Mouse (Mus musculus) heart, adult 8-10 months (tissue): ENCODE results near the gene D16Ertd472e. TPM values are rescaled to one million over a fixed set of nuclear protein-coding genes. Genes with fewer than 3 reads are reported as not detected.

ENCODE experiments used
- DNase-seq: peaks from one replicate; pipeline ENCODE4 v3.0.0; 2022; ENCODE audit warnings: low spot score
- total RNA-seq, 4 experiments: library from RNA; stranded (reverse); gene quantifications; 2 replicates each; pipeline ENCODE4 v1.2.4; 2022

The D16Ertd472e gene
- 1 to 10 TPM; 3.6 to 4.8 (median 4.4) TPM for total RNA-seq

- DNase-seq: peak; percentile 85
These were observed at the start of gene D16Ertd472e for GRCm38 (mm10) chr16:78576478-78577084. TSS of gene D16Ertd472e (minus strand) at chr16:78576708.

- no peak for DNase-seq
These were observed 46.2 kb upstream of the D16Ertd472e start for GRCm38 (mm10) chr16:78622755-78623154.

DNA sequence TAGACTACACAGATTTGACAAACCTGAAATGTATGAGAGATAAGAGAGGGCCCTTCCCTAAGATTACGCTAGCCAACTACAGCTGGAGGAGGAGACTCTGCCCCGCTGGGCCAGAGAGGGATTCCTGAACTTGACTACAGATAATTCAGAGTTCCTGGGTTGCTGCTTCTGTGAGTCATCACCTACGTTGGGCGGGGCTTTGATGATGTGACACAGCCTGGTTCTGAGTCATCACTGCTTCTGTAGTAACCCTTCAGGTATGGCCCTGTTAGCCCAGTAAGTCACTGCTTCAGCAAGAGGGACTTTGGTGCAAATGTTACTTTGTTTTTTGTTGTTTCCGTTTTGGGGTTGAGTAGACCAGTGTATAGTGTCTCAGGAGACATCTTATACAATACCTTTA, 42.9 kb upstream of the D16Ertd472e start:
- peak; percentile 40 for DNase-seq

GRCm38 (mm10) chr16:78617757-78618532, 41.4 kb upstream of the D16Ertd472e start:
- no peak for DNase-seq

GRCm38 (mm10) chr16:78606202-78606601, 29.7 kb upstream of the D16Ertd472e start:
- DNase-seq: no peak

GRCm38 (mm10) chr16:78598919-78599318, 22.4 kb upstream of the D16Ertd472e start:
- DNase-seq: no peak

GRCm38 (mm10) chr16:78596381-78596780, 19.9 kb upstream of the D16Ertd472e start:
- peak; percentile 42 for DNase-seq

GRCm38 (mm10) chr16:78595821-78596220, 19.3 kb upstream of the D16Ertd472e start:
- DNase-seq: no peak

DNA sequence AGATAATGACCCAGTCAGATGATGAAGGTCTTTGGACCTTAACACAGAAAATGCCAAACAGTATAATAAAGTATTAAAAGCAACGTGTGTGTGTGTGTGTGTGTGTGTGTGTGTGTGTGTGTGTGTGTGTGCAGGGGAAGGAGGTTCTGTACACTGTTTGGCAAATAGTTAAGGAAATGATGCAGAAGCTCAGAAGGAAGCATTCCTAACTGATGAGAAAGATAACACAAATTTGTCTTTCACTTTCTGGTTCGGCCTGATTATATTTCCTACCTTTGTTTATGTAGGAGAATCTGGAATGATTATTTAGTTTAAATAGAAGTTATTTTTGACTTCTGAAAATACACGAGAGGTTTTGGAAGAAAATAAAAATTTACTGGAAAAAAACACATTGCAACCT, 17.6 kb upstream of the D16Ertd472e start:
- DNase-seq: peak; percentile 53

- DNase-seq: no peak
These were observed 14.6 kb upstream of the D16Ertd472e start for GRCm38 (mm10) chr16:78591130-78591529.

- DNase-seq: no peak
These were observed 12.3 kb upstream of the D16Ertd472e start for GRCm38 (mm10) chr16:78588821-78589220.

DNA sequence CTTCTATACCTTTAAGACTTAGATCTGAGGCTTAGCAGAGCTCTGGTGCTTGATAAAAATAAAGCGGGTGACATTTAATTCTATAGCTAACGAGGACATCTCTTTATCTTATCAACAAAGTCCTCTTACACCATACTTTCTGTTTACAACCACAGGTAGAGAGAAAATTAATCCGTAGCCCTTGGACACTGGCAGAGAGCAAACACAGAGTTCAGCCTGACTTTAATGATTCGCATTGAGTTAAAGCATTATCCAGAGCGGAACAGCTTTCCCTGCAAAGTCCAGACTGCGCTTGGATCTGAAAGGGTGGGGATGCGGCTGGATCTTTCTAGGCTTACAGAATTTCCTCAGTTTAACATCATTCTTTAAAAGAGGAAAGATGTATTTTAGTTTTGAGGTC, 10.1 kb upstream of the D16Ertd472e start:
- no peak for DNase-seq

- DNase-seq: no peak
These were observed 9.3 kb upstream of the D16Ertd472e start for GRCm38 (mm10) chr16:78585664-78586397.

DNA sequence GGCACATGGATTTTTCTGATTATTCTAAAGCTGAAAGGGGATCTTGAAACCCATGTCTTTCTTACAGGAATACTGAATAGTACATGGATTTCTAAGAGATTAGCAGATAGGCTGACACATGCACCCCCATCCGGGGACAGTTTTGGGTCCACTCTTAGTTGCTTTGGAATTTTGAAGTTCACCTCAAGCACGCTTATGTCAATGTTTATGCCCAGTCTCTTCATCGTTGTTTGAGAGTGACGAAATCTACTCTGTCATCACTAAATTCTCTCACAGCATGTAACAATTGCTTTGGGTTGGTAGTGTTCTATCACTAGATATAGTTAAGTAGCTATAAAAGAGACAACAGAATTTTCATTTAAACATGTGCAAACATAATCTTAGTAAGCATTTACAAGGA, 8.7 kb upstream of the D16Ertd472e start:
- no peak for DNase-seq

DNA sequence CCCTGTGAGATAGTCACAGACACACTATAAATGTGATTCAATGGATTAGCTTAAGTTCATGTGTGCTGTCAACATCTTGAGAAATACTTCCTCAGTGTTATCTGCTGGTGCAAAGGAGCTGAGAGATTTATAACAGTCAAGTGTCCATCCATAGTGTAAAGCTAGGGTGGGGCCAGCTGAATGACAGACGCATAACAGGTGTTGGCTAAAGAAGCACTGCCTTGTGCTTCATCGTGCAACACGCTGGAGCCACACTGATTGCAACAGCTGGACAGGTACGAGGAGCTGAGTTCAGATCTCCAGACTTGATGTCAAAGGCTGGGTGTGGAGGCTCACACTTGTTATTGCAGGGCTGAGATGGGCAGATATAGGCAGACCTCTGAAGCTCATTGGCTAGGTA, 7.5 kb upstream of the D16Ertd472e start:
- DNase-seq: no peak

GRCm38 (mm10) chr16:78580387-78580786, 3.9 kb upstream of the D16Ertd472e start:
- no peak for DNase-seq

DNA sequence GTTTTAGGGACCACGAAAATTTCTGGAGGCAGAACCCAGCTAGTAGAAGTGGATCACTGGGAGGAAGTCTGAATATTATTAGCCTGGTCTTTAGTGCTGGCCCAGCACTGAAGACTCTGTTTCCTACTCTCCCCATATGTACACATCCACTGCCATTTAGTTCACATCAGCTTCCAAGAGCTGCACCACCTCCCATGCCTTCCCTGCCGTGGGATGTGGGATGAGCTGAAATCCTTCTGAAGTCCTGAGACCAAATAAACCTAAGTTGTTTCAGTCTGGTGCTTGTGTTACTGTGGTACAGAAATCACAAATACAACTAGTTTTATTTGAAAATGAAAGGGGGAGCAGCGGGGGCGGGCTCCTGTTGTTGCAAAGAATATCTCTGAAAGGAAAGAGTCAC, 2.9 kb upstream of the D16Ertd472e start:
- DNase-seq: no peak

DNA sequence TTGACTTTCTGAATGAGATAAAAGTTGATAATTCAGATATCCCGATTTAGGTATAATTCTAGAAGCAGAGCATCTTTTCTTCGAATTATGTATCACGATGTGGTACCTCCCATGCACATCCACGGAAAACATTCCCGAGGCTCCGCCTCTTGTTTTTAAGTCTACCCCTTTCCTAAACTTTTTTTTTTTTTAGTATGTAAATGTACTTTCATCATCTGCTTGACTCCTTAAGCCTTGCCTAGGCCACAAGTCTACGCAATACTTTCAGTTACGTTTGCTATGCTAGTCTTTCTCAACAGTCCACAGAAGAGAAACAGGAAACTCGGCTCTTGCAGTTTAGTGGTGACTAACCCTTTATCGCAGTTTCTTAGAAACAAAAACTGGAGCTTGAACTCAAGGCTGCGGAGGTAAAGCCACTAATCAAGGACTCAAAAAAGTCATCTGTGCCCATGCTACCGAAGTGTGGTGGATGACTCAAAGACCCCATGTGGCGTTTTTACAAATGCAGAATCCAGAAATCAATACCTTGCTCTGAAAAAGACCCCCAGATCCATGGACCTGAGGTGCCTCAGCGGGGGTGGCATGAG, 670 bp upstream of the D16Ertd472e start:
- peak; percentile 55 for DNase-seq

DNA sequence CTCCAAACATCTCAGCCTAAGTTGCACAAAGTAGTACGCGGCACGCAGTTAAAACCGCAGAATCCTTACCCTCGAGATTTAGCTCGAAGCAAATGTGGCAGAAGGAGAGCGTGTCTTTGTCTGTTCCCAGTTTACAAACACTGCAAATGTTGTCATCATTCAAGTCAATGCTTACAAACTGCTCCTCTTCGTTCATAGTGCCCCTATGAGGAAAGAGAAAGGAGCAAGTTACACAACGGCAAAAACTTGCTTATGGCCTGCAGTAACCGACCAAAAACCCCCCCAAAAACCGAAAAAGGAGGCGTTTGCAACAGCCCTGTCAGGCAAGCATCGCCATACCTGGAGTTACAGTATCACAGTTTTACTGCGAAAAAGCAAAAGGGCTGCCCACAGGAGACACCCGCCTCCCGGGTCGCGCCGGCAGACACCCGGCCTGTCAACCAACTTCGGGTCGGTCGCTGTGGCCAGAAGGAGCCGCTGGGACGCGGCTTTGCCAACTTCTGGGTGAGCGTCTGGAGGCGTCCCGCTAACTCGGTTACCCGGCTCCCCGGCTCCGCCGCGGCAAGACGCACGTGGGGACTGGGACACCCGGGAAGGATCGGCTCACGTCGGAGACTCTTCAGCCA, 543 bp downstream of the D16Ertd472e start:
- no peak for DNase-seq

GRCm38 (mm10) chr16:78575190-78575851, 1.2 kb downstream of the D16Ertd472e start:
- no peak for DNase-seq

DNA sequence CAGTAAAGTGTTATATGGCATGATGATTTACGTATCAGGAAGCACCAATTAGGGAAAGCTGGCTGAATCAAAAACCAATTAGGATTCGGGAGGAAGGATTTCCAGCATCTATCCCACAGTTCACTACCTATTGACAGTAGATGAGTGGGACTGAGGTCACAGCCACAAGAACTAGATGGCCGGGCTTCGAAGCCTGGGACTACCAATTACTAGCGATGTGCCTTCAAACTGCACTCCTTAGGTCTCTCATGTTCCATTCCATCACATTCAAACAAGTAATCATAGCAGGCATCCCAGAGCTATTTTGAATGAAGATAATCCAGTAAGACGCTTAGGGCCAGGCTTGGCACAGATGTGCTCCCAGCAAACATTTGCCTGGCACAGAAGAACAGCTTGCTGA, 2.3 kb downstream of the D16Ertd472e start:
- DNase-seq: no peak
